Comparison of ENCODE assay signal across 8 mouse cellular contexts in the genomic region with DNA sequence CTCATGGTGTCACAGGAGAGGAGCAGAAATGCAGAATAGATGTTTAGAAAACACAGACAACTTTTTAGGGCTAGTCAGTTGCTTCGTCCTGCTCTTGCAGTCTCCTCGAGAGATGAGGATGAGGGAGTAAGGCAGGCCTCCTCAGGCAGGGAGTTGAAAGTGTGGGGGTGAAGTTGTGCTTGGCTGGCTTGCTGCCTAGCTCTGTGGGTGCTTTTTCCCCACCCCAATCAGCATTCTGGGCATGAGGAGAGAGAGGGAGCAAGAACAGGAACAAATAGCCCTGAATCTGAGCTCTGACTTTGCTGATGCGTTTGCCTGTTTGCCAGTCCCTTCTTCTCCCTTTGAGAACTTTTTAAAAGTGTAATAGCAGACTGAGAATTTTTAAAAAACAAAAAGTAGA. TPM values are rescaled to one million over a fixed set of nuclear protein-coding genes. Genes with fewer than 3 reads are reported as not detected.
A peak's percentile ranks its signal among the peaks of the same experiment; 100 is the strongest.
DNase-seq lines count a peak whose midpoint lies in the region; ATAC-seq lines count a peak whose summit lies in the region.

No protein-coding gene starts in this region.

- ATAC-seq in megakaryocyte-erythroid progenitor cell, adult 5-6 weeks (replicated peaks; ENCODE audit: low FRiP score, low TSS enrichment, poor library complexity, severe bottlenecking), result no peak

- peak; percentile 66 for DNase-seq in layer of hippocampus, adult 11-12 months (ENCODE audit: low spot score)
- DNase-seq in layer of hippocampus, adult 9-10 months (ENCODE audit: low spot score), result no peak
- DNase-seq in cerebellum, adult 9-11 months, result peak; percentile 47
- peak; percentile 16 for DNase-seq in heart, postnatal 25 days (ENCODE audit: low spot score)
- peak; percentile 61 to 74 for DNase-seq in left cerebral cortex, postnatal 36 days (ENCODE audit: low spot score in 2 of 2)
- no peak for DNase-seq in testis, postnatal 14 days (ENCODE audit: low spot score)
- DNase-seq in spleen, postnatal 10 days (ENCODE audit: low spot score in 2 of 2), result no peak

- intact Hi-C loops in heart, postnatal 25 days (cut with DNase I), result no loop called here
- intact Hi-C loops in left cerebral cortex, postnatal 36 days (cut with DNase I), result no loop called here

RNA-seq across cellular contexts. Expression of a gene that starts 14.5 kb away (rescaled TPM):
- total RNA-seq in heart, postnatal 25 days (2021), result 10 to 100 TPM; 27.3 to 30.1 TPM
- total RNA-seq in left cerebral cortex, postnatal 36 days (2021), result 10 to 100 TPM; 57.7 to 63.3 TPM
- total RNA-seq in megakaryocyte-erythroid progenitor cell, adult 5-6 weeks (2014; fragmentation: Nextera tagmentation), result 44.4 and 55.8 TPM in 2 replicates
- total RNA-seq in megakaryocyte-erythroid progenitor cell, adult 5-6 weeks (2017), result 23.0 and 25.5 TPM in 2 replicates

RNA-seq across cellular contexts. Expression of a gene that starts 47.1 kb away (rescaled TPM):
- total RNA-seq in heart, postnatal 25 days (2021), result 10 to 100 TPM; 28.1 to 37.9 TPM
- total RNA-seq in left cerebral cortex, postnatal 36 days (2021), result 10 to 100 TPM; 14.2 to 18.4 TPM
- total RNA-seq in megakaryocyte-erythroid progenitor cell, adult 5-6 weeks (2014; fragmentation: Nextera tagmentation), result 83.6 and 104 TPM in 2 replicates
- total RNA-seq in megakaryocyte-erythroid progenitor cell, adult 5-6 weeks (2017), result 129 and 168 TPM in 2 replicates

Comparison
In these comparisons a context has a peak if more than half of its experiments do, and no peak if none do; other contexts are left out.
1. DNase-seq: peak in layer of hippocampus, adult 11-12 months (single experiment), cerebellum, adult 9-11 months (single experiment), heart, postnatal 25 days (single experiment) and left cerebral cortex, postnatal 36 days (2 of 2); none in layer of hippocampus, adult 9-10 months (single experiment), testis, postnatal 14 days (single experiment) and spleen, postnatal 10 days (0 of 2).